Mouse (Mus musculus): ENCODE data around the gene Krt7. TPM values are rescaled to one million over a fixed set of nuclear protein-coding genes. Genes with fewer than 3 reads are reported as not detected.
A peak's percentile ranks its signal among the peaks of the same experiment; 100 is the strongest.

Krt7 gene
- total RNA-seq, 1 experiment: 14.1 TPM

DNA sequence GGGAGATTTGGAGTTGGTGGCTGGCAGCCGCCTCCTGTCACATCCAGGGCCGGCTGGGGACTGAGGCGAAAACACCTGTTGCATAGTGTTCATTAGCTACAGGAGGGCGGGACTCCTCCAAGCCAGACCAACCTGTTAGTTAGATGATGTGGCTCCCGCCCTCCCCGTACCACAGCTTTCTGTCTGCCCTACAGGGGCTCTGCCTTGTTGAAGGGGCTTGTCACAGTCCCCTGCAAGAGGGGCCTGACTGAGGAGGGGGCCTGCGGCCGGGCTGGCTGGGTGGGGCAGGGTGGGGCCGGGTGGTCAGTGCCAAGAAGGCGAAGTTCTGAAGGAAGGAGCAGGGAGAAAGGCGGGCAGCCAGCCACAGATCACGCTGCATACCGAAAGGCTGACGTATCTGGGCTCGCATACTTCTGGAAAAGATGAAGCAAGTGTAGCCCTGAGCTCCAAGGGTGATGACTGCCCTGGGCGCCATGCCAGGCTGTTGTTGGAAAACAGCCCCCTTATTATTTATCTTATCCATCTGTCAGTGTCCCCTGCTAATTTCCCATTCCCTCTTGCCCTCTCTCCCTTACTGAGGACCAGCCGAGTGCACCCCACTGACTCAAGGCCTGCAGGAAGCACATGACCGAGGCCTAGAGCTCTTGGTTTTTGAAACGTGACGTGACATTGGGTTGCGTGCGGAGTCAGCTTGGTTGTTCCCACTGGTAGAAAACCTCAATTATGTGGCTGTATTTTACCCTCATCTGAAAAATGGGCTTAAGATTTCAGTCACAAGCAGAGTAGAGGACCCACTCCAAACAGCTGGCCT, 40.5 kb upstream of the Krt7 start, which contains the start of gene Krt80:
Gene Krt80, minus strand, starts transcription at position 62 of the 811 bp plus-strand sequence.
- in situ Hi-C loops (cut with MboI; ENCODE audit: low sequenced_read_pairs in 2 of 2, unreplicated experiment in 2 of 2): no loop called here
- TF ChIP-seq MAFK (IDR thresholded peaks at IDR 0.05; ENCODE audit: insufficient read depth, low read depth, low read length) (no peak), CHD2 (IDR thresholded peaks at IDR 0.05; ENCODE audit: low read depth, low read length) (no peak), ZNF384 (IDR thresholded peaks at IDR 0.05; ENCODE audit: low read depth, low read length) (no peak)
- no peak for DNase-seq (ENCODE audit: low read depth, low spot score)

DNA sequence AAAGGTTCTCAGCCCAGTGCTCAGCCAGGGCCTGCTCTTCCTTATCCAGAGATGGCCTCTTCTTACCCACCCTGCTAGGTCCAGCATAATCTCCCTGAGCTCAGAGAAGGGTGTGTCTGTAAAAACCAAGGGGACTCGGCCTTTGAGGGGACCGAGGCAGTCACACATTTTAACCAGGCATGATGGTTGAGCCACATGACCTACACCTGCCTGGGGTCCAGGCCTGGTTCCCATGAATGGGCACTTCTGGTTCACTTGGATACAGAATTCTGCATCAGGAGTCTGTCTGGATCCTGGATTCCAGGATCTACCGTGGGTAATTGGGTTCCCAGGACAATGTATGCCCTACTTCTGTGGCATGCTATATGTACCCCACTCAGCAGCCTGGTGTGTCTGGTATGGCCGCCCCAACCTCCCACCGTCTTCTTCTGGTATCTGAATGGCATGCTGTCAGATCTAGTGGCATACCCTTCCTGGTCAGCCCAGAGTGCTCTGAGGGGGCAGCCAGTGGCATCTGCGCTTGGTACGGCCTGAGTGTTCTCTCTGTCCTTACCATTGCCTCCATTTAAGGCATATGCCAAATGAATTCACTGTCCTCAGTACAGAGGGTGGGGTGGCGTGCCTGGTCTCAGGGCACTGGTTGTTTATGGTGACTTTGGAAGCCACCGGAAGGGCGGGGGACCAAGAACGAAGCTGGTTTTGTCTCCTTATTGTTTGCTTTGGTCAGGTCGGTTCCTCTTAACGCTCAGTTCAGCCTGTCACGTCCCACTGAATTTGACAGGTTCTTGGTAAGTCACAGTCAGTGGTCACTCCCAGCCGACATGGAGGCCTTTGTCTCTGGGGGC, 39.5 kb upstream of the Krt7 start:
- no peak for TF ChIP-seq HCFC1 (IDR thresholded peaks at IDR 0.05; ENCODE audit: borderline replicate concordance, insufficient read depth, low read length)
- TF ChIP-seq CHD2 (IDR thresholded peaks at IDR 0.05; ENCODE audit: low read depth, low read length): no peak
- no peak for TF ChIP-seq MAFK (IDR thresholded peaks at IDR 0.05; ENCODE audit: insufficient read depth, low read depth, low read length)
- TF ChIP-seq ZC3H11A (IDR thresholded peaks at IDR 0.05; ENCODE audit: borderline replicate concordance, low read depth, low read length): no peak
- TF ChIP-seq ZNF384 (IDR thresholded peaks at IDR 0.05; ENCODE audit: low read depth, low read length): no peak
- H3K9ac ChIP-seq (ENCODE audit: insufficient read depth, low read depth, low read length, poor library complexity, severe bottlenecking): no peak overlapping the region
- H3K4me1 ChIP-seq (ENCODE audit: control insufficient read depth in 2 of 2, insufficient read depth in 2 of 2, low read length in 2 of 2, poor library complexity in 1 of 2): peaks cover 0 to 10% of the 10 kb centered on the region in 2 experiments; a peak in 1 of 4 replicates
- DNase-seq (ENCODE audit: low read depth, low spot score): no peak
- H3K36me3 ChIP-seq (ENCODE audit: control insufficient read depth, insufficient read depth, low read length, poor library complexity, severe bottlenecking): no peaks in the 10 kb centered on the region
- in situ Hi-C loops (cut with MboI; ENCODE audit: low sequenced_read_pairs in 2 of 2, unreplicated experiment in 2 of 2): no loop called here
- H3K27ac ChIP-seq (ENCODE audit: insufficient read depth, low read depth, low read length, poor library complexity, severe bottlenecking): peak overlapping the region; percentile 12; the same call in 1 of the 2 replicates
- no peak overlapping the region for H3K4me3 ChIP-seq (ENCODE audit: insufficient read depth in 1 of 2, low read depth in 1 of 2, low read length in 2 of 2, poor library complexity in 1 of 2, severe bottlenecking in 1 of 2)
- no peaks in the 10 kb centered on the region for H3K9me3 ChIP-seq (ENCODE audit: control insufficient read depth, insufficient read depth, low read depth, low read length)

More for the DNA sequence above, 40.5 kb upstream of the Krt7 start, which contains the start of gene Krt80:
- no peaks in the 10 kb centered on the region for H3K9me3 ChIP-seq (ENCODE audit: control insufficient read depth, insufficient read depth, low read depth, low read length)
- H3K36me3 ChIP-seq (ENCODE audit: control insufficient read depth, insufficient read depth, low read length, poor library complexity, severe bottlenecking): no peaks in the 10 kb centered on the region
- no peak within 1 kb of the TSS for H3K9ac ChIP-seq (ENCODE audit: insufficient read depth, low read depth, low read length, poor library complexity, severe bottlenecking)
- peaks cover 0 to 10% of the 10 kb centered on the region in 2 experiments; a peak in 1 of 4 replicates for H3K4me1 ChIP-seq (ENCODE audit: control insufficient read depth in 2 of 2, insufficient read depth in 2 of 2, low read length in 2 of 2, poor library complexity in 1 of 2)
- no peak within 1 kb of the TSS for H3K27ac ChIP-seq (ENCODE audit: insufficient read depth, low read depth, low read length, poor library complexity, severe bottlenecking)
- no peak within 1 kb of the TSS for H3K4me3 ChIP-seq (ENCODE audit: insufficient read depth in 1 of 2, low read depth in 1 of 2, low read length in 2 of 2, poor library complexity in 1 of 2, severe bottlenecking in 1 of 2)

DNA sequence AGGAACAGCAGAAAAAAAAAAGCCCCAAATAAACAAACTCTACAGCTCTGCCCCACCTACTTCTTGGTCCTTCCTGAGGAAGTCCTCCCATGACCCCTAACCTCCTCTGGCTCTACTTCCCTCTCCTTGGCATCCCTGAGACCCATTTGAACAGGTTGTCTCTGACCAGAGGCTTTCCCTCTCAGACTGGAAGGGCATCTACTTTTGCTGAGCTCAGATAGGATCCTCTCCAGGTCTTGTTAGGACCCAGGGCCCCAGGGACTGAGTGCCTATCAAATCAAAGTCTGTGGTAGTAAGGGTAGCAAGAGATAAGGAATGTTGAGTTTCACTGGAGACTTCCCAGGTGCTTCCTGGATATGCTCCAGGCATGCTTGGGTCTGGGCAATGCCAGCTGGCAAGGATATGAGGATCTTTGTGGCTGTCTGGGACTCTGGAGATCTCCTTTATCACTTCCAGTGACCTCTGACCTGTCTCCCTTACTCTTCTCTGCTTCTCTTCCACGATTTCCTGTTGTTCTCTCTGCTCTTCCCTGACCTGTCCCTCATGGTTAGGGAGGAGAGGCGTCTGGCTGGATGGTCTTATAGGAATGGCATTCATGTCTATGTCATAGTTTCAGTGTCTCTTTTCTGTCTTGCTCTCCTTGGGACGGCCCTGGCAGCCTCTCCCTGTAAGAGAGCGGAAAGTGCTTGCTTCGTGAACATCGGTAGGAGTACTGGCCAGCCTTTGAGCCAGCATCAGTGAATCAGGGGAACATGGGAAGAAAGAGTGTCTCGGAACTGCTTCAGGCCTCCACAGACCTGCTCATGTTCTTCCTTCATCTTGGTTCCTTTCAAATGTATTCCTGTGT, 38.5 kb upstream of the Krt7 start:
- DNase-seq (ENCODE audit: low read depth, low spot score): no peak
- H3K9ac ChIP-seq (ENCODE audit: insufficient read depth, low read depth, low read length, poor library complexity, severe bottlenecking): no peak overlapping the region
- H3K4me3 ChIP-seq (ENCODE audit: insufficient read depth in 1 of 2, low read depth in 1 of 2, low read length in 2 of 2, poor library complexity in 1 of 2, severe bottlenecking in 1 of 2): no peak overlapping the region
- H3K4me1 ChIP-seq (ENCODE audit: control insufficient read depth in 2 of 2, insufficient read depth in 2 of 2, low read length in 2 of 2, poor library complexity in 1 of 2): peaks cover 0 to 10% of the 10 kb centered on the region in 2 experiments; a peak in 1 of 4 replicates
- in situ Hi-C loops (cut with MboI; ENCODE audit: low sequenced_read_pairs in 2 of 2, unreplicated experiment in 2 of 2): no loop called here
- H3K9me3 ChIP-seq (ENCODE audit: control insufficient read depth, insufficient read depth, low read depth, low read length): no peaks in the 10 kb centered on the region
- no peak for TF ChIP-seq CHD2 (IDR thresholded peaks at IDR 0.05; ENCODE audit: low read depth, low read length)
- H3K27ac ChIP-seq (ENCODE audit: insufficient read depth, low read depth, low read length, poor library complexity, severe bottlenecking): no peak overlapping the region
- no peaks in the 10 kb centered on the region for H3K36me3 ChIP-seq (ENCODE audit: control insufficient read depth, insufficient read depth, low read length, poor library complexity, severe bottlenecking)

GRCm38 (mm10) chr15:101373286-101373898, 37.5 kb upstream of the Krt7 start:
- no peak overlapping the region for H3K4me3 ChIP-seq (ENCODE audit: insufficient read depth in 1 of 2, low read depth in 1 of 2, low read length in 2 of 2, poor library complexity in 1 of 2, severe bottlenecking in 1 of 2)
- DNase-seq (ENCODE audit: low read depth, low spot score): no peak
- no peaks in the 10 kb centered on the region for H3K9me3 ChIP-seq (ENCODE audit: control insufficient read depth, insufficient read depth, low read depth, low read length)
- no peaks in the 10 kb centered on the region for H3K36me3 ChIP-seq (ENCODE audit: control insufficient read depth, insufficient read depth, low read length, poor library complexity, severe bottlenecking)
- TF ChIP-seq ZNF384 (IDR thresholded peaks at IDR 0.05; ENCODE audit: low read depth, low read length): no peak
- TF ChIP-seq ZC3H11A (IDR thresholded peaks at IDR 0.05; ENCODE audit: borderline replicate concordance, low read depth, low read length): no peak
- TF ChIP-seq HCFC1 (IDR thresholded peaks at IDR 0.05; ENCODE audit: borderline replicate concordance, insufficient read depth, low read length): no peak
- TF ChIP-seq MAFK (IDR thresholded peaks at IDR 0.05; ENCODE audit: insufficient read depth, low read depth, low read length): no peak
- peaks cover 0 to 10% of the 10 kb centered on the region in 2 experiments; a peak in 1 of 4 replicates for H3K4me1 ChIP-seq (ENCODE audit: control insufficient read depth in 2 of 2, insufficient read depth in 2 of 2, low read length in 2 of 2, poor library complexity in 1 of 2)
- no peak overlapping the region for H3K9ac ChIP-seq (ENCODE audit: insufficient read depth, low read depth, low read length, poor library complexity, severe bottlenecking)
- H3K27ac ChIP-seq (ENCODE audit: insufficient read depth, low read depth, low read length, poor library complexity, severe bottlenecking): no peak overlapping the region
- in situ Hi-C loops (cut with MboI; ENCODE audit: low sequenced_read_pairs in 2 of 2, unreplicated experiment in 2 of 2): no loop called here
